Mouse (Mus musculus) left cerebral cortex, adult 9 months (tissue): Measurements from ENCODE around the gene Npc1l1.

Experiments
- DNase-seq, 2 experiments: peaks; one replicate each; pipeline ENCODE4 v3.0.0; 2022; ENCODE audit warnings: low spot score in 2 of 2

Npc1l1 gene

DNA sequence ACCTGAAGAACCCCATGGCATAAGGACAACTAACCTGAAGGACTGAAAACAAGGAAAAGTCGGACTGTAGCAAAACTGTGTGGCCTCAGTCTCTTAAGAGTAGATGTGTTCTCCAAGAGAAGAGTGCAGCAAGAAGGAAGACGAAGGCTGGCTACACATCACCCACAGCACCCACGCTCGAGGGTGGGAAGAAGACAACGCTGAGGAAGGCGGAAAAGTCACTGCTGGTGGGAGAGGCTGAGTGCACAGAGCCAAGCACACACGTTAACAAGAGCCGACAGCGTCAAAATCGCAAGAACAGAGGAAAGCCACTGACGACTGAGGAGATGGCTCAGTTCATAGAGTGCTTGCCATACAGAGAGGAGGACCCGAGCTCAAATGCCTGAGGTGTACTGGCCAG is 66.2 kb downstream of the Npc1l1 start:
- peak in 1 of 2 experiments; percentile 42 for DNase-seq

DNA sequence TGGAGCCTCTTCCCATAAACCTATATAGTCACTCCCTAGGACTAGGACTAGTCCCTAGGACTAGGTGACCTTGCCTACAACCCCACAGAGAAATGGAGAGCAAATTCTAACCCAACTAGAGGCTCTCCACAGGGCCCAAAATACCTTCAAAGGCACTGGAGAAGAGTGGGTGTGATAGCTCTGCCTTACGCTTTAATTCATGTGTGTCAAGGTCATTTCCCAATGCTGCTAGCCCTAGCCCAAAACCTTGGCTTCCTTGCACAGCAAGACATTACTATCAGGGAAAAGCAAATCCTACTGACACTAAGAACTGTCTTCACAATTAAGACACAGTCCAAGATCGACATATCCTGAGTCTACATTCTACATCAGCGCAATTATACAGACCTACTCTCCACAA is 66.9 kb downstream of the Npc1l1 start:
- no peak for DNase-seq

DNA sequence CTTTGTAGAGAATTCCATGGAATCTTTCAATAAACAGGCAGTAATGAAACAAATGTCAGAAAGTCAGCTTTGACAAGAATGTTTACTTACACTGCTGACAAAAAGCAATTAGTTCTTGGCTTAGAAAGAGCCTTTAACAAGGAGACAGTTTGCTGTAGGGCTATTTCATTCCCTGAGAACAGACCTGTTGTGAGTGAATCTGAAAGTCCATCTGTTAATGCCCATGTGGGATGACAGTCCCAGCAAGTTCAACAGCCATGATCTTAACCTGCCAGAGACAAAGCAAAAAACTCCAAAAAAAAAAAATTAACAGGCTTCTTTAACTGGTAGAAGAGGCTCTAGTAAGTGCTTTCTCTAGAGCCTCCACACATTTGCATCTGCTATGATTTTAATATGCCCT is 68.4 kb downstream of the Npc1l1 start:
- no peak for DNase-seq
